Mouse (Mus musculus): ENCODE measurements around the gene Tollip. TPM values are rescaled to one million over a fixed set of nuclear protein-coding genes. Genes with fewer than 3 reads are reported as not detected.
A peak's percentile ranks its signal among the peaks of the same experiment; 100 is the strongest.

The Tollip gene
- polyA plus RNA-seq, 1 experiment from 2014 or later: 48.1 TPM

DNA sequence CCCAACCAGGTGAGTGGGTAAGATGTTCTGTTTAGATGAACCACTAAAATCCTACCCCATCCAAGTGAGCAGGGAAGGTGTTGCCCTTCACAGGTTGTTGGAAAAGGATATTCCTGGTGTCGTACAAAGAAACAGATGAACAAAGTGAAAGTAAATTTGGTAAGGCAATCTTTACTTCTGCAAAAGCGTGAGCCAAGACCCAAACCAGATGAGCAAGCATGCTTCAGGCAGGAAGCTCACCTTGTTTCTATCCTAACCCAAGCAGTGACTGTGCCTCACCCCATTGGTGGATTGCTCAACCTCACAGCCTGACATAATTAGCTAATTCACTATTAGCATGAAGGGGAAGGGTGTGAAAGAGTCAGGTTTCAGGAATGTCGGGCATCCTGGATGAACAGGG is 7.0 kb downstream of the Tollip start:
- H3K27ac ChIP-seq (replicated peaks): no peak overlapping the region
- 61% methylated on average over 3 of the region's 3 CpGs for WGBS
- H3K9me3 ChIP-seq: no peaks in the 10 kb centered on the region
- DNase-seq (ENCODE audit: low spot score): no peak
- no peaks in the 10 kb centered on the region for H3K36me3 ChIP-seq (replicated peaks)
- H3K4me3 ChIP-seq: no peak overlapping the region
- H3K27me3 ChIP-seq (replicated peaks; ENCODE audit: low read depth, poor library complexity, severe bottlenecking): 0 out of 2 replicates have a peak, but pooled peaks cover 7% of the 10 kb centered on the region
- peaks cover 24% of the 10 kb centered on the region for H3K4me1 ChIP-seq

DNA sequence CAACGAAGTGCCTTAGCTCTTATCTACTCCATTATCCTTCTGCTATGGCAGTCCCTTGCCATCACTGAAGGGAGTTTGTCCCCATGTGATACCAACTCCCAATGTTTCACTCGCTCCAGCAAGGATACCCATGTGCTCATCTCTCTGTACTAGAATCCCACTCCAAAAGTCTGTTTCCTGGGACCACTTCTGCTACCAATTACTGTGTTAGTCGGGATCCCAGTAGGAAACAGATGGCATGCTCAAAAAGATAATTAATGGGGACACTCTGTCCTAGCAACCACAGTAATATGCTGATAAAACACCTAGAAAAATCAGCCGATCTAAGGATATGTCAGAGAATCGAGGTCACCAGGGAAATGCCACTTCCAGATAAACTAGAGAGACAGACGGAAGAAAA is 9.7 kb downstream of the Tollip start:
- Histone ChIP-seq H3K27me3 (replicated peaks; ENCODE audit: low read depth, poor library complexity, severe bottlenecking) (peaks cover 25% of the 10 kb centered on the region), H3K27ac (replicated peaks) (no peak overlapping the region), H3K36me3 (replicated peaks) (no peaks in the 10 kb centered on the region), H3K4me1 (peaks cover 24% of the 10 kb centered on the region), H3K9me3 (no peaks in the 10 kb centered on the region), H3K4me3 (no peak overlapping the region)
- 81% methylated on average over 6 of the region's 6 CpGs for WGBS
- DNase-seq (ENCODE audit: low spot score): no peak

DNA sequence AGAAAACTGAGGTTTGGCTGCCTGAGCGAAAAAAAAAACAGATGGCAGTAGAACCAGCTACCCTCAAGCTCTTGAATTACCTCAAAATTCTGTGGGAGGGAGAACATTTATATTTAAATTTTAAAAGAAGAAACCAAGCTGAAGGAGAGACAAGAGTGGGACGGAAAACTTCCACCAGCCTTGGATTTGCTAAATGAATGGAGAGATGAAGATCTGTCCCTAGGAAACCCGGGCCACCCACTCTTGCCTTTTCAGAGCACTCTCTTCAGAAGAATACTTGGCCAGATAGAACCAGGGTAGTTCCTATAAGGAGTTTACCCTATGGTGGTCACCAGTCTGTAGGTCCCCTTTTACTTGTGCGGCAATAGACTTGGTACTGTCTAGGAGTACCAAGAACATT is 15.5 kb downstream of the Tollip start:
- 68% methylated on average over 4 of the region's 4 CpGs for WGBS
- Histone ChIP-seq H3K27ac (replicated peaks) (peak overlapping the region; percentile 92), H3K4me3 (peak overlapping the region; percentile 92), H3K36me3 (replicated peaks) (no peaks in the 10 kb centered on the region), H3K4me1 (peaks cover 26% of the 10 kb centered on the region), H3K27me3 (replicated peaks; ENCODE audit: low read depth, poor library complexity, severe bottlenecking) (peaks cover 23% of the 10 kb centered on the region), H3K9me3 (no peaks in the 10 kb centered on the region)
- no peak for DNase-seq (ENCODE audit: low spot score)

DNA sequence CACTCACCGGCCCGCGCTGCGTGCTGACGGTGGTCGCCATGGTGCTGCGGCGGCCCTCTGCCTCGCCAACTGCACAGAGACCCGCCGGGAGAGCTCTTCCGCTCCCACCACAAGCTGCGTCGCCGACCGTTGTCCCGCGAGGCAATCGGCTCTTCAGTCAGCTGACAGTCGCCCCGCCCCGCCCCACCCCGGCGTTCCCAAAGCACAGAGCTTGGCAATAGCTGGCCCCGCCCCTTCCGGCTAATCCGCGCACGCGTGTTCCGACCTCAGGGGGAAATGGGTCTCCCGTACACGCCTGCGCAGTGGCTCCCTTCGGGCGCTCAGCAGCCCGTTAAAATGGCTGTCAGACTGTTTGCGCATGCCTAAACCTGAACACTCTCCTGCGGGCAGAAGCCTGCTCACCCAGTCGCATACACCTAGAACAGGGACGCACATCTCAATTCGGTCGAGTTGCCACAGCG is 16.0 kb downstream of the Tollip start:
- DNase-seq (ENCODE audit: low spot score): peak; percentile 100
- peak overlapping the region; percentile 92 for H3K27ac ChIP-seq (replicated peaks)
- 0 out of 2 replicates have a peak, but pooled peaks cover under 1% of the 10 kb centered on the region for H3K36me3 ChIP-seq (replicated peaks)
- no peaks in the 10 kb centered on the region for H3K9me3 ChIP-seq
- H3K4me1 ChIP-seq: peaks cover 26% of the 10 kb centered on the region
- under 1% methylated on average over 44 of the region's 44 CpGs for WGBS
- peaks cover 23% of the 10 kb centered on the region for H3K27me3 ChIP-seq (replicated peaks; ENCODE audit: low read depth, poor library complexity, severe bottlenecking)
- peak overlapping the region; percentile 92 for H3K4me3 ChIP-seq

- H3K36me3 ChIP-seq (replicated peaks): 0 out of 2 replicates have a peak, but pooled peaks cover 3% of the 10 kb centered on the region
- no peak for DNase-seq (ENCODE audit: low spot score)
- WGBS: under 1% methylated on average over 16 of the region's 16 CpGs
- no peaks in the 10 kb centered on the region for H3K9me3 ChIP-seq
- H3K4me3 ChIP-seq: peak overlapping the region; percentile 92
- H3K4me1 ChIP-seq: peaks cover 26% of the 10 kb centered on the region
- peak overlapping the region; percentile 92 for H3K27ac ChIP-seq (replicated peaks)
- H3K27me3 ChIP-seq (replicated peaks; ENCODE audit: low read depth, poor library complexity, severe bottlenecking): peaks cover 23% of the 10 kb centered on the region
Observed at GRCm38 (mm10) chr7:141901825-141902224, 16.5 kb downstream of the Tollip start.

DNA sequence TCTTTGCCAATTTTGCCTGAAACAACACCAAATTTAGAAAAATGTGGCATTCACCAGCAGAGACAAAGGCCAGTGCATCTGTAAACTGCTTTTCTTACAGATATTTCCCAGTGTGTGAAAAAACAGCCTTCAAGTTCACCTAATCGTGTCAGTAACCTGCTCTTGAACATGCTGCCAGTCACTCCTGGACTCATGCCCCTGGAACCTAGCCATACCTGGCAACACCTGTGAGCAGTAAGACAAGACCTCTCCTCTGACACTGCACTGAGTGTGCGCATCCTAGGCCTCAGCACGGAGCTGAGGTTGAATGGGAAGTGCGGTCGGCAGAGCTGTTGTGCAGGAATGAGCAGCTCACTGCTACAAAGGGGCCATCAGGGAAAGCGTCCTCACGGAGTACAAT is 26.2 kb downstream of the Tollip start:
- Histone ChIP-seq H3K27ac (replicated peaks) (no peak overlapping the region), H3K4me1 (no peaks in the 10 kb centered on the region), H3K36me3 (replicated peaks) (peaks cover 74% of the 10 kb centered on the region), H3K4me3 (no peak overlapping the region), H3K27me3 (replicated peaks; ENCODE audit: low read depth, poor library complexity, severe bottlenecking) (no peaks in the 10 kb centered on the region), H3K9me3 (no peaks in the 10 kb centered on the region)
- 92% methylated on average over 7 of the region's 7 CpGs for WGBS
- no peak for DNase-seq (ENCODE audit: low spot score)

- Histone ChIP-seq H3K27ac (replicated peaks) (no peak overlapping the region), H3K4me1 (no peaks in the 10 kb centered on the region), H3K4me3 (no peak overlapping the region), H3K27me3 (replicated peaks; ENCODE audit: low read depth, poor library complexity, severe bottlenecking) (no peaks in the 10 kb centered on the region), H3K9me3 (no peaks in the 10 kb centered on the region), H3K36me3 (replicated peaks) (peaks cover 70% of the 10 kb centered on the region)
- DNase-seq (ENCODE audit: low spot score): no peak
- WGBS: 88% methylated on average over 2 of the region's 2 CpGs
Observed at GRCm38 (mm10) chr7:141878813-141879212, 39.5 kb downstream of the Tollip start.

- H3K4me1 ChIP-seq: no peaks in the 10 kb centered on the region
- H3K4me3 ChIP-seq: no peak overlapping the region
- no peaks in the 10 kb centered on the region for H3K27me3 ChIP-seq (replicated peaks; ENCODE audit: low read depth, poor library complexity, severe bottlenecking)
- no peak for DNase-seq (ENCODE audit: low spot score)
- WGBS: 89% methylated on average over 5 of the region's 5 CpGs
- no peaks in the 10 kb centered on the region for H3K9me3 ChIP-seq
- peaks cover 52% of the 10 kb centered on the region for H3K36me3 ChIP-seq (replicated peaks)
- no peak overlapping the region for H3K27ac ChIP-seq (replicated peaks)
Observed at GRCm38 (mm10) chr7:141874891-141875290, 43.4 kb downstream of the Tollip start.

DNA sequence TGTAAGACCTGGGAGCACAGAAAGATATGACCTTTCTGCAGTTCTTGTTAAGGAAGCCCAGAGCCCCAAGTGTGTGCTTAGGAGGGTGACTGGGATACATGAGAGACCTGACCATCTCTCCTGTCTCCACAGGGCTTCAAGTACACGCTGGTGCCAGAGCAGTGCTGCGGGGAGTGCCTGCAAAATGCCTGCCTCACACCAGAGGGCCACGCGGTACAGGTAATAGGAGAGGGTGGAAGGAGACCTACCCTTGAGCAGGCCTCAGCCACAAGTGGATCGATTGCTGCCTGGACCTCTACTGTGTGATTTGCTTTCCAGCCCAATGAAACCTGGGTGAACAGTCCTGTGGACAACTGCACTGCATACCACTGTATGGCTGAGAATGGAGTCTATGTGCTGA is 47.8 kb downstream of the Tollip start:
- Histone ChIP-seq H3K4me1 (no peaks in the 10 kb centered on the region), H3K27ac (replicated peaks) (no peak overlapping the region), H3K36me3 (replicated peaks) (peaks cover 31% of the 10 kb centered on the region), H3K4me3 (no peak overlapping the region), H3K27me3 (replicated peaks; ENCODE audit: low read depth, poor library complexity, severe bottlenecking) (no peaks in the 10 kb centered on the region), H3K9me3 (no peaks in the 10 kb centered on the region)
- DNase-seq (ENCODE audit: low spot score): no peak
- 83% methylated on average over 5 of the region's 5 CpGs for WGBS

DNA sequence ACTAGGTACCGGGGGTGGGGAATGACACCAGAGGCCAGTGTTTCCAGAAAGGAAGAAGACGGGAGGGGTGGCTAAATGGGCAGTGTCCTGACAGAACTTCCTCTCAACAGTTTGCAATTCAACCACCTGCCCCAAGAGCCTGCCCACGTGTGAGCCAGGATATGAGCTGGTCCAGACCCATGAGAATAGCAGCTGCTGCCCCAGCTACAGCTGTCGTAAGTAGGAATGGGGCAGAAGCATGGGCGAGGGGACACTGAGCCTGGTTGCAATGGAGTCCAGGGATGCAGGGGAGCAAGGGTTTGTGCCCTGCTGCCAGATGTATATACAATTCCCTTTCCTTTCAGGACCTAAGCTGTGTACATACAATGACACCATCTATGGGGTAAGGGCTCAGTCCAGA is 48.7 kb downstream of the Tollip start:
- no peaks in the 10 kb centered on the region for H3K4me1 ChIP-seq
- H3K9me3 ChIP-seq: no peaks in the 10 kb centered on the region
- WGBS: 69% methylated on average over 5 of the region's 5 CpGs
- H3K4me3 ChIP-seq: no peak overlapping the region
- DNase-seq (ENCODE audit: low spot score): no peak
- H3K36me3 ChIP-seq (replicated peaks): peaks cover 28% of the 10 kb centered on the region
- no peak overlapping the region for H3K27ac ChIP-seq (replicated peaks)
- H3K27me3 ChIP-seq (replicated peaks; ENCODE audit: low read depth, poor library complexity, severe bottlenecking): no peaks in the 10 kb centered on the region

GRCm38 (mm10) chr7:141861046-141861445 is 57.3 kb downstream of the Tollip start:
- no peak overlapping the region for H3K4me3 ChIP-seq
- no peaks in the 10 kb centered on the region for H3K27me3 ChIP-seq (replicated peaks; ENCODE audit: low read depth, poor library complexity, severe bottlenecking)
- no peaks in the 10 kb centered on the region for H3K9me3 ChIP-seq
- WGBS: 88% methylated on average over 4 of the region's 4 CpGs
- H3K4me1 ChIP-seq: no peaks in the 10 kb centered on the region
- no peak overlapping the region for H3K27ac ChIP-seq (replicated peaks)
- H3K36me3 ChIP-seq (replicated peaks): no peaks in the 10 kb centered on the region
- DNase-seq (ENCODE audit: low spot score): no peak

DNA sequence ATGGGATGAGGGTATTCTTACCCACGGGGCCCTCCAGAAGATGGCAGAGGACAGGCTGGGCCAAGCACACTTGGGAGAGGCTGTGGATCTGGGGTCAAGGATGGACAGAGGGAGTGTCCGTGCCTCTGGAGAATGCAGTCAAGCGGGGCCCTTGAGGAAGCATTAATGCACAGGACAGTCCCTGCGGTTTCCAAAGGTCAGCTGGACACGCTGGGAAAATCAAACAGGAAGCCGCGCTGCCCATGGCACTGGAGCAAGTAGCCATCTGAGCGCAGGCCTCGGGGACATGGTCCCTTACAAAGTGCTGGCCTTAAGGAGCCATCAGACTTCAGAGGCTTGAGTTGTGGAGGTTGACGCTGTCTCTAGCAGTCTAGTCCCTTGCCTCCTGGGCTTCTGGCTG is 78.0 kb downstream of the Tollip start:
- Histone ChIP-seq H3K4me1 (no peaks in the 10 kb centered on the region), H3K27ac (replicated peaks) (no peak overlapping the region), H3K36me3 (replicated peaks) (no peaks in the 10 kb centered on the region), H3K4me3 (no peak overlapping the region), H3K9me3 (no peaks in the 10 kb centered on the region), H3K27me3 (replicated peaks; ENCODE audit: low read depth, poor library complexity, severe bottlenecking) (no peaks in the 10 kb centered on the region)
- 84% methylated on average over 10 of the region's 10 CpGs for WGBS
- no peak for DNase-seq (ENCODE audit: low spot score)

- H3K4me3 ChIP-seq: no peak within 1 kb of the TSS
- no peaks in the 10 kb centered on the region for H3K27me3 ChIP-seq (replicated peaks; ENCODE audit: low read depth, poor library complexity, severe bottlenecking)
- H3K27ac ChIP-seq (replicated peaks): 0 out of 2 replicates have a peak within 1 kb of the TSS, but pooled peaks have one; percentile 14
- no peaks in the 10 kb centered on the region for H3K36me3 ChIP-seq (replicated peaks)
- no peaks in the 10 kb centered on the region for H3K9me3 ChIP-seq
- no peak for DNase-seq (ENCODE audit: low spot score)
- 75% methylated on average over 5 of the region's 5 CpGs for WGBS
- no peaks in the 10 kb centered on the region for H3K4me1 ChIP-seq
Observed at GRCm38 (mm10) chr7:141838779-141839178, 79.5 kb downstream of the Tollip start, which contains the start of gene Muc5b. Gene Muc5b, plus strand, starts transcription at chr7:141839070.

All from embryonic facial prominence, embryonic 10.5 days (tissue).